Mouse (Mus musculus): ENCODE measurements at regions not wholly inside any gene's neighbourhood (a gene's known extent, or its start where the extent isn't known, plus 50 kb on each side); places are given as distances from the start of the nearest gene placed in this dataset.

- TF ChIP-seq ZNF384 (IDR thresholded peaks at IDR 0.05; ENCODE audit: low read depth, low read length) = no peak
- TF ChIP-seq ZC3H11A (IDR thresholded peaks at IDR 0.05; ENCODE audit: borderline replicate concordance, low read depth, low read length) = no peak
- no peak for TF ChIP-seq HCFC1 (IDR thresholded peaks at IDR 0.05; ENCODE audit: borderline replicate concordance, insufficient read depth, low read length)
- no peak for TF ChIP-seq CHD2 (IDR thresholded peaks at IDR 0.05; ENCODE audit: low read depth, low read length)
Measured at GRCm38 (mm10) chr15:62095198-62095597, 1172.4 kb upstream of the A1bg start.

Measured in ES-E14 (cell line).